Mouse (Mus musculus) MEL (cell line): ENCODE results near the gene Fbxo21. TPM values are rescaled to one million over a fixed set of nuclear protein-coding genes. Genes with fewer than 3 reads are reported as not detected.

Experiments used
- DNase-seq: peaks from one replicate; pipeline ENCODE4 v3.0.0; 2011; ENCODE audit warnings: low read depth, low spot score
- H3K27ac ChIP-seq: 2 replicates; pipeline ENCODE4 v1.5.1; 2012; ENCODE audit warnings: low read depth, mild to moderate bottlenecking, control low read depth, low read length, moderate library complexity; ENCODE audit not compliant: control insufficient read depth
- H3K27me3 ChIP-seq, 2 experiments: fragments of 150-350 bp in 1 of 2; sonication (generic) in 1 of 2; 2 replicates each; pipeline ENCODE4 v1.6.1; 2012; ENCODE audit warnings: low read length in 2 of 2, mild to moderate bottlenecking in 2 of 2, improper control_type of control experiment in 1 of 2, moderate library complexity in 1 of 2; ENCODE audit not compliant: insufficient read depth in 2 of 2, control insufficient read depth in 1 of 2
- H3K36me3 ChIP-seq, 2 experiments: 2 replicates each; pipeline ENCODE4 v1.6.1; 2012 to 2014; ENCODE audit warnings: low read length in 2 of 2, improper control_type of control experiment in 1 of 2, inconsistent platforms in 1 of 2, mild to moderate bottlenecking in 1 of 2; ENCODE audit not compliant: insufficient read depth in 2 of 2, control insufficient read depth in 1 of 2
- H3K4me1 ChIP-seq, 2 experiments: fragments of 150-350 bp in 1 of 2; sonication (generic) in 1 of 2; 2 replicates each; pipeline ENCODE4 v1.6.1; 2012; ENCODE audit warnings: low read length in 2 of 2, improper control_type of control experiment in 1 of 2, mild to moderate bottlenecking in 1 of 2; ENCODE audit not compliant: insufficient read depth in 2 of 2, control insufficient read depth in 1 of 2
- H3K4me3 ChIP-seq, 2 experiments: fragments of 150-350 bp in 1 of 2; sonication (generic) in 1 of 2; 2 replicates each; pipeline ENCODE4 v1.5.1; 2012; ENCODE audit warnings: low read depth in 2 of 2, low read length in 2 of 2, mild to moderate bottlenecking in 2 of 2, moderate library complexity in 2 of 2, control low read depth in 1 of 2, improper control_type of control experiment in 1 of 2; ENCODE audit not compliant: control insufficient read depth in 1 of 2, insufficient read depth in 1 of 2
- H3K79me2 ChIP-seq: 2 replicates; pipeline ENCODE4 v1.6.1; 2012; ENCODE audit warnings: mild to moderate bottlenecking, low read length, moderate library complexity; ENCODE audit not compliant: control insufficient read depth, poor library complexity, insufficient read depth
- H3K9ac ChIP-seq: 2 replicates; pipeline ENCODE4 v1.6.1; 2012; ENCODE audit warnings: low read depth, mild to moderate bottlenecking, control low read depth, low read length, moderate library complexity; ENCODE audit not compliant: control insufficient read depth, poor library complexity, severe bottlenecking
- H3K9me3 ChIP-seq: fragments of 150-350 bp; sonication (generic); replicated peaks from 2 replicates; pipeline ENCODE4 v1.6.1; 2012; ENCODE audit warnings: mild to moderate bottlenecking, low read length, improper control_type of control experiment, moderate library complexity; ENCODE audit not compliant: insufficient read depth
- BHLHE40 ChIP-seq: IDR thresholded peaks from 2 replicates; pipeline ENCODE4 v1.6.1; 2012; ENCODE audit warnings: low read depth, mild to moderate bottlenecking, inconsistent platforms, low read length, improper control_type of control experiment, borderline replicate concordance
- CHD2 ChIP-seq: IDR thresholded peaks from 2 replicates; pipeline ENCODE4 v1.6.1; 2011; ENCODE audit warnings: low read length, improper control_type of control experiment
- ELF1 ChIP-seq: IDR thresholded peaks from 2 replicates; pipeline ENCODE4 v1.6.1; 2014; ENCODE audit warnings: low read depth, mild to moderate bottlenecking, inconsistent platforms, low read length, improper control_type of control experiment, moderate library complexity
- EP300 ChIP-seq, 2 experiments: IDR thresholded peaks; 2 replicates each; pipeline ENCODE4 v1.6.1; 2011; ENCODE audit warnings: improper control_type of control experiment in 2 of 2, low read length in 2 of 2, low read depth in 1 of 2, mild to moderate bottlenecking in 1 of 2
- ETS1 ChIP-seq: IDR thresholded peaks from 2 replicates; pipeline ENCODE4 v1.6.1; 2012; ENCODE audit warnings: low read depth, mild to moderate bottlenecking, inconsistent platforms, low read length, improper control_type of control experiment, moderate library complexity
- GATA1 ChIP-seq: IDR thresholded peaks from 2 replicates; pipeline ENCODE4 v1.6.1; 2011; ENCODE audit warnings: low read depth, low read length, improper control_type of control experiment
- HCFC1 ChIP-seq: IDR thresholded peaks from 2 replicates; pipeline ENCODE4 v1.6.1; 2012; ENCODE audit warnings: low read depth, mild to moderate bottlenecking, inconsistent platforms, low read length, improper control_type of control experiment, moderate library complexity
- MAFK ChIP-seq: IDR thresholded peaks from 2 replicates; pipeline ENCODE4 v1.6.1; 2011; ENCODE audit warnings: low read depth, mild to moderate bottlenecking, low read length, improper control_type of control experiment, borderline replicate concordance
- MAX ChIP-seq: IDR thresholded peaks from 2 replicates; pipeline ENCODE4 v1.6.1; 2011; ENCODE audit warnings: low read length, improper control_type of control experiment
- MEF2A ChIP-seq: IDR thresholded peaks from 2 replicates; pipeline ENCODE4 v1.6.1; 2014; ENCODE audit warnings: low read depth, mild to moderate bottlenecking, inconsistent platforms, low read length, improper control_type of control experiment; ENCODE audit not compliant: poor library complexity, insufficient replicate concordance, severe bottlenecking; ENCODE audit errors: extremely low read depth
- MYB ChIP-seq: IDR thresholded peaks from 2 replicates; pipeline ENCODE4 v1.6.1; 2011; ENCODE audit warnings: mild to moderate bottlenecking, low read depth, low read length, improper control_type of control experiment
- NELFE ChIP-seq: IDR thresholded peaks from 2 replicates; pipeline ENCODE4 v1.6.1; 2011; ENCODE audit warnings: low read depth, low read length, improper control_type of control experiment
- NRF1 ChIP-seq: IDR thresholded peaks from 2 replicates; pipeline ENCODE4 v1.6.1; 2014; ENCODE audit warnings: low read depth, mild to moderate bottlenecking, inconsistent platforms, low read length, improper control_type of control experiment, moderate library complexity; ENCODE audit not compliant: poor library complexity, insufficient read depth, severe bottlenecking
- POLR2A ChIP-seq, 2 experiments: IDR thresholded peaks; 2 replicates each; pipeline ENCODE4 v1.6.1; 2011 to 2012; ENCODE audit warnings: low read length in 2 of 2, mild to moderate bottlenecking in 2 of 2, control low read depth in 1 of 2, improper control_type of control experiment in 1 of 2, low read depth in 1 of 2, moderate library complexity in 1 of 2; ENCODE audit not compliant: control insufficient read depth in 1 of 2, insufficient read depth in 1 of 2, poor library complexity in 1 of 2
- POLR2AphosphoS2 ChIP-seq: IDR thresholded peaks from 2 replicates; pipeline ENCODE4 v1.6.1; 2011; ENCODE audit warnings: low read length, improper control_type of control experiment
- POLR2AphosphoS5 ChIP-seq: IDR thresholded peaks from 2 replicates; pipeline ENCODE4 v1.6.1; 2012; ENCODE audit warnings: low read depth, borderline replicate concordance, mild to moderate bottlenecking, inconsistent platforms, low read length, moderate library complexity, mixed read lengths
- RAD21 ChIP-seq: IDR thresholded peaks from 2 replicates; pipeline ENCODE4 v1.6.1; 2011; ENCODE audit warnings: mild to moderate bottlenecking, low read depth, low read length, improper control_type of control experiment
- TAL1 ChIP-seq: IDR thresholded peaks from 2 replicates; pipeline ENCODE4 v1.6.1; 2012; ENCODE audit warnings: mild to moderate bottlenecking, inconsistent platforms, low read length, moderate library complexity, mixed read lengths
- TBP ChIP-seq: IDR thresholded peaks from 2 replicates; pipeline ENCODE4 v1.8.0; 2011; ENCODE audit warnings: low read depth, low read length, improper control_type of control experiment
- UBTF ChIP-seq: IDR thresholded peaks from 2 replicates; pipeline ENCODE4 v1.6.1; 2012; ENCODE audit warnings: low read depth, mild to moderate bottlenecking, inconsistent platforms, low read length, improper control_type of control experiment, moderate library complexity, borderline replicate concordance; ENCODE audit not compliant: insufficient read depth
- USF1 ChIP-seq: IDR thresholded peaks from 2 replicates; pipeline ENCODE4 v1.6.1; 2014; ENCODE audit warnings: low read depth, mild to moderate bottlenecking, inconsistent platforms, low read length, improper control_type of control experiment, moderate library complexity
- ZC3H11A ChIP-seq: IDR thresholded peaks from 2 replicates; pipeline ENCODE4 v1.6.1; 2012; ENCODE audit warnings: low read depth, mild to moderate bottlenecking, inconsistent platforms, low read length, improper control_type of control experiment
- ZMIZ1 ChIP-seq: IDR thresholded peaks from 2 replicates; pipeline ENCODE4 v1.6.1; 2012; ENCODE audit warnings: low read depth, mild to moderate bottlenecking, inconsistent platforms, low read length, improper control_type of control experiment, moderate library complexity
- polyA plus RNA-seq, 2 experiments: library from polyadenylated mRNA; stranded (reverse) in 1 of 2; unstranded in 1 of 2; fragments of >175 nt in 1 of 2; fragments of >200 nt in 1 of 2; gene quantifications; 2 replicates each; pipeline versions ENCODE4 v1.2.1 to v1.2.4; 2012; ENCODE audit warnings: low replicate concordance in 2 of 2, low read depth in 1 of 2; ENCODE audit not compliant: insufficient read length in 2 of 2, insufficient read depth in 1 of 2, missing spikeins in 1 of 2
- total RNA-seq: library from RNA; depleted of rRNA; stranded (reverse); fragments of 300-350 nt; gene quantifications from 2 replicates; pipeline ENCODE4 v1.2.3, GENCODE M21; 2012

The Fbxo21 gene
- total and polyA plus RNA-seq, 3 experiments = 10.4 to 20.5 TPM; not detected in 1

- H3K9me3 ChIP-seq = no peaks in the 10 kb centered on the region
- H3K79me2 ChIP-seq = peaks cover 9% of the 10 kb centered on the region
- no peak overlapping the region for H3K9ac ChIP-seq
- peaks cover 0 to 3% of the 10 kb centered on the region in 2 experiments; a peak in 2 of 4 replicates for H3K4me1 ChIP-seq
- TF ChIP-seq EP300 (IDR thresholded peaks at IDR 0.05; ENCODE audit: low read depth in 1 of 2, low read length in 2 of 2) (no peak), MAFK (no peak), ETS1 (no peak), ELF1 (no peak), USF1 (no peak), ZMIZ1 (no peak), BHLHE40 (no peak), MYB (no peak), TBP (no peak), NELFE (no peak), MAX (no peak), TAL1 (no peak)
- TF ChIP-seq, all 39 proteins: peak for 0
- Histone ChIP-seq H3K4me3 (no peak overlapping the region), H3K27me3 (no peaks in the 10 kb centered on the region), H3K36me3 (no peaks in the 10 kb centered on the region), H3K27ac (no peak overlapping the region)
- no peak for DNase-seq
These were observed 1.7 kb downstream of the Fbxo21 start for GRCm38 (mm10) chr5:117978159-117978697.

- peaks cover 9% of the 10 kb centered on the region for H3K79me2 ChIP-seq
- no peak overlapping the region for H3K4me3 ChIP-seq
- no peaks in the 10 kb centered on the region for H3K27me3 ChIP-seq
- no peak overlapping the region for H3K27ac ChIP-seq
- H3K9ac ChIP-seq = no peak overlapping the region
- H3K4me1 ChIP-seq = peaks cover 0 to 3% of the 10 kb centered on the region in 2 experiments; a peak in 2 of 4 replicates
- no peaks in the 10 kb centered on the region for H3K36me3 ChIP-seq
- DNase-seq = no peak
- no peak for TF ChIP-seq RAD21
- TF ChIP-seq POLR2A (IDR thresholded peaks at IDR 0.05; ENCODE audit: control insufficient read depth in 1 of 2, insufficient read depth in 1 of 2, low read depth in 1 of 2, low read length in 2 of 2, poor library complexity in 1 of 2) = no peak
- no peak for TF ChIP-seq ZC3H11A
- no peak for TF ChIP-seq ZMIZ1
- TF ChIP-seq TAL1 = no peak
- TF ChIP-seq NRF1 = no peak
- TF ChIP-seq MEF2A = no peak
- TF ChIP-seq NELFE = no peak
- no peak for TF ChIP-seq UBTF
- TF ChIP-seq GATA1 = no peak
- no peak for TF ChIP-seq HCFC1
- TF ChIP-seq CHD2 = no peak
- no peak for TF ChIP-seq POLR2AphosphoS5
- TF ChIP-seq POLR2AphosphoS2 = no peak
- no peak for TF ChIP-seq ETS1
- no peaks in the 10 kb centered on the region for H3K9me3 ChIP-seq
These were observed 2.6 kb downstream of the Fbxo21 start for GRCm38 (mm10) chr5:117979082-117979481.
